In the genomic region with DNA sequence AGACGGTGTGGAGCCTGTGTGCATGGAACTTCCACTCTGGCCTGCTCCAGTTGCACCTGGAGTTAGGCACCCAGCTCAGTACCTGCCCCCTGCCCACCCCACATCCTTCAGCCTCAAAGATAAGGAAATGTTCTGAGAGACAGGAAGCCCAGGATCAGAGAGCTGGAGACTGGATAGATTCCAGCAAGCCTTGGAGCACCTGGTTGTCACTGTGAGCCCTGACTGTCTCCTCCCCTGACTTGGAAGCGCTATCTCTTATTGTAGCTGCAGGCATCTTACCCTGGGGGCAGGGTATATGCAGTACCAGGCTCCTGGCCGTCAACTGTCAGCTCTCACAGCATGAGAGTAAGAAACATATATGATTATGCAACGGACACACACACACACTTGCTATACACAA, we compare ENCODE assay signal across 31 mouse cellular contexts. TPM values are rescaled to one million over a fixed set of nuclear protein-coding genes. Genes with fewer than 3 reads are reported as not detected.
DNase-seq lines count a peak whose midpoint lies in the region; ATAC-seq and TF ChIP-seq lines count a peak whose summit lies in the region.
"Had no signal": no experiment of that assay in that cellular context is flagged by ENCODE, and none has a peak within 500 bp of the region (broad histone marks: within the 10 kb centered on the region; RNA-seq: fewer than 3 reads in every experiment).

No protein-coding gene starts in this region.

- TF ChIP-seq POLR2A in brain, embryonic 14.5 days (IDR thresholded peaks at IDR 0.05; ENCODE audit: borderline replicate concordance, extremely low read depth, insufficient read depth, insufficient read length, poor library complexity, severe bottlenecking) = no peak

- WGBS in hindbrain, embryonic 13.5 days = 61% methylated on average over 4 of the region's 4 CpGs
- 45% methylated on average over 4 of the region's 4 CpGs for WGBS in hindbrain, postnatal 0 days
- WGBS in midbrain, embryonic 10.5 days = 84% methylated on average over 4 of the region's 4 CpGs
- 55% methylated on average over 4 of the region's 4 CpGs for WGBS in midbrain, embryonic 15.5 days
- 73% methylated on average over 4 of the region's 4 CpGs for WGBS in neural tube, embryonic 15.5 days

- H3K36me3 ChIP-seq in hindbrain, embryonic 13.5 days = no peaks in the 10 kb centered on the region
- H3K36me3 ChIP-seq in hindbrain, postnatal 0 days (ENCODE audit: insufficient read depth, low read length) = no peaks in the 10 kb centered on the region
- H3K36me3 ChIP-seq in midbrain, embryonic 10.5 days = no peaks in the 10 kb centered on the region
- no peaks in the 10 kb centered on the region for H3K36me3 ChIP-seq in midbrain, embryonic 15.5 days (replicated peaks)
- H3K36me3 ChIP-seq in neural tube, embryonic 15.5 days = no peaks in the 10 kb centered on the region
- H3K36me3 ChIP-seq: forebrain, embryonic 10.5 days; forebrain, embryonic 15.5 days; intestine, embryonic 15.5 days; liver, embryonic 12.5 days had no signal

- H3K4me2 ChIP-seq in hindbrain, embryonic 13.5 days = no peak overlapping the region
- H3K4me2 ChIP-seq in hindbrain, postnatal 0 days (ENCODE audit: low read depth, low read length) = no peak overlapping the region
- H3K4me2 ChIP-seq in midbrain, embryonic 15.5 days = no peak overlapping the region
- H3K4me2 ChIP-seq in neural tube, embryonic 15.5 days = no peak overlapping the region
- H3K4me2 ChIP-seq: forebrain, embryonic 15.5 days; heart, embryonic 11.5 days; intestine, embryonic 15.5 days; liver, embryonic 12.5 days had no signal

- peak overlapping the region; percentile 52; the same call in 1 of the 2 replicates for H3K27ac ChIP-seq in hindbrain, embryonic 13.5 days
- H3K27ac ChIP-seq in hindbrain, postnatal 0 days = no peak overlapping the region; the same call in 1 of the 2 replicates
- peak overlapping the region; percentile 23; the same call in 1 of the 2 replicates for H3K27ac ChIP-seq in midbrain, embryonic 10.5 days (replicated peaks)
- no peak overlapping the region for H3K27ac ChIP-seq in midbrain, embryonic 15.5 days
- peak overlapping the region; percentile 48 for H3K27ac ChIP-seq in neural tube, embryonic 15.5 days (replicated peaks)
- H3K27ac ChIP-seq: forebrain, embryonic 10.5 days; forebrain, embryonic 15.5 days; intestine, embryonic 15.5 days; liver, embryonic 12.5 days had no signal

- no peak overlapping the region for H3K9ac ChIP-seq in hindbrain, embryonic 13.5 days
- no peak overlapping the region for H3K9ac ChIP-seq in hindbrain, postnatal 0 days (replicated peaks; ENCODE audit: low read length)
- no peak overlapping the region for H3K9ac ChIP-seq in midbrain, embryonic 15.5 days
- H3K9ac ChIP-seq in neural tube, embryonic 15.5 days (replicated peaks) = no peak overlapping the region
- H3K9ac ChIP-seq: forebrain, embryonic 15.5 days; intestine, embryonic 15.5 days; liver, embryonic 12.5 days; liver, postnatal 0 days had no signal

- H3K4me1 ChIP-seq in hindbrain, embryonic 13.5 days (replicated peaks) = peaks cover 22% of the 10 kb centered on the region
- no peaks in the 10 kb centered on the region for H3K4me1 ChIP-seq in hindbrain, postnatal 0 days (ENCODE audit: insufficient read depth, low read length)
- 0 out of 2 replicates have a peak, but pooled peaks cover 4% of the 10 kb centered on the region for H3K4me1 ChIP-seq in midbrain, embryonic 10.5 days
- no peaks in the 10 kb centered on the region; the same call in 1 of the 2 replicates for H3K4me1 ChIP-seq in midbrain, embryonic 15.5 days
- H3K4me1 ChIP-seq in neural tube, embryonic 15.5 days = peaks cover 21% of the 10 kb centered on the region
- H3K4me1 ChIP-seq: forebrain, embryonic 10.5 days; forebrain, embryonic 15.5 days; liver, embryonic 12.5 days; megakaryocyte, embryonic 14.5 days had no signal

- H3K4me3 ChIP-seq in hindbrain, embryonic 13.5 days = no peak overlapping the region
- no peak overlapping the region for H3K4me3 ChIP-seq in hindbrain, postnatal 0 days (ENCODE audit: low read length)
- no peak overlapping the region for H3K4me3 ChIP-seq in midbrain, embryonic 10.5 days
- no peak overlapping the region for H3K4me3 ChIP-seq in midbrain, embryonic 15.5 days
- no peak overlapping the region for H3K4me3 ChIP-seq in neural tube, embryonic 15.5 days (replicated peaks)
- H3K4me3 ChIP-seq: forebrain, embryonic 10.5 days; forebrain, embryonic 15.5 days; intestine, embryonic 15.5 days; liver, embryonic 12.5 days had no signal

- no peak for DNase-seq in hindbrain, postnatal 0 days (ENCODE audit: low spot score)
- no peak for DNase-seq in midbrain, embryonic 10.5 days (ENCODE audit: low spot score)
- DNase-seq in brain, embryonic 14.5 days (ENCODE audit: low read depth) = peak; percentile 9
- DNase-seq: adrenal gland, postnatal 14 days; cerebellum, adult 2 months; gastrocnemius, postnatal 25 days; heart, adult 11 months; heart, postnatal 4 days; kidney, adult 2 months; kidney, postnatal 4 days; liver, postnatal 0 days; lung, postnatal 36 days; thymus, postnatal 4 days had no signal

- H3K9me3 ChIP-seq in hindbrain, embryonic 13.5 days = no peaks in the 10 kb centered on the region
- no peaks in the 10 kb centered on the region for H3K9me3 ChIP-seq in hindbrain, postnatal 0 days (ENCODE audit: low read length)
- H3K9me3 ChIP-seq in midbrain, embryonic 10.5 days (replicated peaks) = no peaks in the 10 kb centered on the region
- no peaks in the 10 kb centered on the region for H3K9me3 ChIP-seq in midbrain, embryonic 15.5 days
- H3K9me3 ChIP-seq in neural tube, embryonic 15.5 days (replicated peaks) = no peaks in the 10 kb centered on the region
- H3K9me3 ChIP-seq: forebrain, embryonic 10.5 days; forebrain, embryonic 15.5 days; intestine, embryonic 15.5 days; liver, embryonic 12.5 days had no signal

- no peaks in the 10 kb centered on the region for H3K27me3 ChIP-seq in hindbrain, embryonic 13.5 days
- no peaks in the 10 kb centered on the region for H3K27me3 ChIP-seq in hindbrain, postnatal 0 days (ENCODE audit: insufficient read depth, low read length)
- no peaks in the 10 kb centered on the region for H3K27me3 ChIP-seq in midbrain, embryonic 10.5 days (ENCODE audit: low read depth, poor library complexity, severe bottlenecking)
- H3K27me3 ChIP-seq in midbrain, embryonic 15.5 days (replicated peaks) = no peaks in the 10 kb centered on the region
- H3K27me3 ChIP-seq in neural tube, embryonic 15.5 days (replicated peaks) = no peaks in the 10 kb centered on the region
- H3K27me3 ChIP-seq: forebrain, embryonic 15.5 days; intestine, embryonic 15.5 days; liver, embryonic 12.5 days had no signal

- ATAC-seq in hindbrain, embryonic 13.5 days (ENCODE audit: low FRiP score) = no peak
- no peak for ATAC-seq in hindbrain, postnatal 0 days
- no peak for ATAC-seq in midbrain, embryonic 15.5 days (replicated peaks)
- no peak for ATAC-seq in neural tube, embryonic 15.5 days (ENCODE audit: low FRiP score)
- no peak for ATAC-seq in megakaryocyte, adult 5-6 weeks (ENCODE audit: poor library complexity, severe bottlenecking)
- ATAC-seq: CD4-positive, CD25-positive, alpha-beta regulatory T cell, adult 4 months; forebrain, embryonic 15.5 days; liver, embryonic 12.5 days; liver, postnatal 0 days had no signal

- TF ChIP-seq CTCF in hindbrain, postnatal 0 days (IDR thresholded peaks at IDR 0.05; ENCODE audit: low read depth) = no peak
- no peak for TF ChIP-seq CTCF in brain, embryonic 14.5 days (IDR thresholded peaks at IDR 0.05; ENCODE audit: borderline replicate concordance, extremely low read depth, insufficient read depth, insufficient read length)

RNA-seq across cellular contexts. Expression of a gene that starts 2.0 kb away (rescaled TPM):
- polyA plus RNA-seq in hindbrain, embryonic 13.5 days (2015; fragmentation: Nextera tagmentation; extraction: Ambion mirVana) = 0.06 and 0.13 TPM in 2 replicates
- not detected in 2 replicates for total RNA-seq in hindbrain, postnatal 0 days (2014; rRNA removed)
- polyA plus RNA-seq in hindbrain, postnatal 0 days (2015; fragmentation: Nextera tagmentation; extraction: Ambion mirVana) = 0.09 and 0.11 TPM in 2 replicates
- polyA plus RNA-seq in midbrain, embryonic 10.5 days (2016; fragmentation: Nextera tagmentation; extraction: Ambion mirVana) = 0.47 and 0.62 TPM in 2 replicates
- polyA plus RNA-seq in midbrain, embryonic 15.5 days (2015; fragmentation: Nextera tagmentation; extraction: Ambion mirVana) = 0.06 and 0.13 TPM in 2 replicates
- 0.16 and 1.2 TPM in 2 replicates for polyA plus RNA-seq in brain, embryonic 14.5 days (2012; rRNA removed)
- 0.23 TPM in 1 of 2 replicates, not detected in the other for polyA plus RNA-seq in neural tube, embryonic 15.5 days (2015; fragmentation: Nextera tagmentation; extraction: Ambion mirVana)
- total RNA-seq in megakaryocyte, adult 5-6 weeks (2015) = not detected in 2 replicates
- total RNA-seq in megakaryocyte, adult 5-6 weeks (2017) = not detected in 2 replicates
- total RNA-seq: gastrocnemius, postnatal 25 days; left cerebral cortex, postnatal 25 days had no signal
- polyA plus RNA-seq: CD4-positive, CD25-positive, alpha-beta regulatory T cell, adult 4 months; embryonic facial prominence, embryonic 11.5 days; forebrain, embryonic 10.5 days; forebrain, embryonic 15.5 days; heart, embryonic 11.5 days; kidney, adult 2 months; liver, embryonic 12.5 days; liver, postnatal 0 days; lung, embryonic 16.5 days; testis, adult 2 months had no signal

RNA-seq across cellular contexts. Expression of a gene that starts 18.5 kb away (rescaled TPM):
- 3.8 and 4.1 TPM in 2 replicates for polyA plus RNA-seq in hindbrain, embryonic 13.5 days (2015; fragmentation: Nextera tagmentation; extraction: Ambion mirVana)
- total RNA-seq in hindbrain, postnatal 0 days (2014; rRNA removed) = 6.9 and 8.9 TPM in 2 replicates
- 3.1 and 3.3 TPM in 2 replicates for polyA plus RNA-seq in hindbrain, postnatal 0 days (2015; fragmentation: Nextera tagmentation; extraction: Ambion mirVana)
- polyA plus RNA-seq in midbrain, embryonic 10.5 days (2016; fragmentation: Nextera tagmentation; extraction: Ambion mirVana) = 1.8 and 2.1 TPM in 2 replicates
- 4.3 and 4.7 TPM in 2 replicates for polyA plus RNA-seq in midbrain, embryonic 15.5 days (2015; fragmentation: Nextera tagmentation; extraction: Ambion mirVana)
- 3.8 and 5.3 TPM in 2 replicates for polyA plus RNA-seq in brain, embryonic 14.5 days (2012; rRNA removed)
- polyA plus RNA-seq in neural tube, embryonic 15.5 days (2015; fragmentation: Nextera tagmentation; extraction: Ambion mirVana) = 2.5 and 2.6 TPM in 2 replicates
- not detected in 2 replicates for total RNA-seq in megakaryocyte, adult 5-6 weeks (2015)
- not detected in 2 replicates for total RNA-seq in megakaryocyte, adult 5-6 weeks (2017)
- polyA plus RNA-seq: CD4-positive, CD25-positive, alpha-beta regulatory T cell, adult 4 months had no signal

RNA-seq across cellular contexts. Expression of a gene that starts 20.1 kb away (rescaled TPM):
- 0.90 and 1.8 TPM in 2 replicates for polyA plus RNA-seq in hindbrain, embryonic 13.5 days (2015; fragmentation: Nextera tagmentation; extraction: Ambion mirVana)
- total RNA-seq in hindbrain, postnatal 0 days (2014; rRNA removed) = 0.14 and 0.31 TPM in 2 replicates
- polyA plus RNA-seq in hindbrain, postnatal 0 days (2015; fragmentation: Nextera tagmentation; extraction: Ambion mirVana) = 0.71 and 0.76 TPM in 2 replicates
- polyA plus RNA-seq in midbrain, embryonic 10.5 days (2016; fragmentation: Nextera tagmentation; extraction: Ambion mirVana) = 0.56 and 0.78 TPM in 2 replicates
- 0.10 and 0.31 TPM in 2 replicates for polyA plus RNA-seq in midbrain, embryonic 15.5 days (2015; fragmentation: Nextera tagmentation; extraction: Ambion mirVana)
- 0.13 and 0.14 TPM in 2 replicates for polyA plus RNA-seq in brain, embryonic 14.5 days (2012; rRNA removed)
- 0.72 and 1.5 TPM in 2 replicates for polyA plus RNA-seq in neural tube, embryonic 15.5 days (2015; fragmentation: Nextera tagmentation; extraction: Ambion mirVana)
- not detected in 2 replicates for total RNA-seq in megakaryocyte, adult 5-6 weeks (2015)
- total RNA-seq in megakaryocyte, adult 5-6 weeks (2017) = not detected in 2 replicates
- total RNA-seq: heart, postnatal 4 days had no signal
- polyA plus RNA-seq: forebrain, embryonic 15.5 days; heart, embryonic 11.5 days; heart, embryonic 16.5 days; kidney, embryonic 16.5 days; lung, embryonic 16.5 days had no signal

RNA-seq across cellular contexts. Expression of a gene that starts 30.8 kb away (rescaled TPM):
- 0.44 and 0.91 TPM in 2 replicates for polyA plus RNA-seq in hindbrain, embryonic 13.5 days (2015; fragmentation: Nextera tagmentation; extraction: Ambion mirVana)
- 0.26 and 1.5 TPM in 2 replicates for total RNA-seq in hindbrain, postnatal 0 days (2014; rRNA removed)
- polyA plus RNA-seq in hindbrain, postnatal 0 days (2015; fragmentation: Nextera tagmentation; extraction: Ambion mirVana) = 0.82 and 0.93 TPM in 2 replicates
- polyA plus RNA-seq in midbrain, embryonic 10.5 days (2016; fragmentation: Nextera tagmentation; extraction: Ambion mirVana) = 0.62 and 0.70 TPM in 2 replicates
- 0.74 and 1.1 TPM in 2 replicates for polyA plus RNA-seq in midbrain, embryonic 15.5 days (2015; fragmentation: Nextera tagmentation; extraction: Ambion mirVana)
- polyA plus RNA-seq in brain, embryonic 14.5 days (2012; rRNA removed) = 0.24 and 0.63 TPM in 2 replicates
- polyA plus RNA-seq in neural tube, embryonic 15.5 days (2015; fragmentation: Nextera tagmentation; extraction: Ambion mirVana) = 0.42 and 0.60 TPM in 2 replicates
- total RNA-seq in megakaryocyte, adult 5-6 weeks (2015) = not detected in 2 replicates
- not detected in 2 replicates for total RNA-seq in megakaryocyte, adult 5-6 weeks (2017)
- total RNA-seq: adrenal gland, postnatal 14 days; gastrocnemius, adult 18-20 months; gastrocnemius, postnatal 25 days; heart, postnatal 4 days had no signal
- polyA plus RNA-seq: CD4-positive, CD25-positive, alpha-beta regulatory T cell, adult 4 months; heart, embryonic 16.5 days; liver, postnatal 0 days had no signal

Comparison
In these comparisons a context has a peak if more than half of its experiments do, and no peak if none do; other contexts are left out.
1. H3K27ac ChIP-seq: peak in hindbrain, embryonic 13.5 days (single experiment), midbrain, embryonic 10.5 days (single experiment) and neural tube, embryonic 15.5 days (single experiment); none in hindbrain, postnatal 0 days (single experiment) and midbrain, embryonic 15.5 days (single experiment).